Mouse (Mus musculus) MEL (cell line): Measurements from ENCODE around the gene Xbp1. TPM values are rescaled to one million over a fixed set of nuclear protein-coding genes. Genes with fewer than 3 reads are reported as not detected.

Experiments used
- CHD1 ChIP-seq: IDR thresholded peaks from 2 replicates; pipeline ENCODE4 v1.6.1; 2012; ENCODE audit warnings: low read depth, mild to moderate bottlenecking, inconsistent platforms, low read length, improper control_type of control experiment
- TAL1 ChIP-seq: IDR thresholded peaks from 2 replicates; pipeline ENCODE4 v1.6.1; 2012; ENCODE audit warnings: mild to moderate bottlenecking, inconsistent platforms, low read length, moderate library complexity, mixed read lengths
- polyA plus RNA-seq, 2 experiments: library from polyadenylated mRNA; stranded (reverse) in 1 of 2; unstranded in 1 of 2; fragments of >175 nt in 1 of 2; fragments of >200 nt in 1 of 2; gene quantifications; 2 replicates each; pipeline versions ENCODE4 v1.2.1 to v1.2.4; 2012; ENCODE audit warnings: low replicate concordance in 2 of 2, low read depth in 1 of 2; ENCODE audit not compliant: insufficient read length in 2 of 2, insufficient read depth in 1 of 2, missing spikeins in 1 of 2
- total RNA-seq: library from RNA; depleted of rRNA; stranded (reverse); fragments of 300-350 nt; gene quantifications from 2 replicates; pipeline ENCODE4 v1.2.3, GENCODE M21; 2012; rRNA removed

Gene Xbp1
- total and polyA plus RNA-seq, 3 experiments: 81.8 to 101 TPM; not detected in 1

GRCm38 (mm10) chr11:5575046-5575445, 54.6 kb downstream of the Xbp1 start (continued):
- TF ChIP-seq TAL1: peak; percentile 65
- TF ChIP-seq CHD1: no peak; the same call in 1 of the 2 replicates
- TF ChIP-seq, all 39 proteins: peak for 16

Other genes with a start within 250 kb of the Xbp1 start
- gene Znrf3, start 75.8 kb upstream of the Xbp1 start, total RNA-seq: 8.2 and 9.2 TPM in 2 replicates
- gene Znrf3, start 75.8 kb upstream of the Xbp1 start, polyA plus RNA-seq: 1 to 10 TPM in 1 of 2 experiments, not detected in 1; 9.0 TPM
- 26.3 and 35.4 TPM in 2 replicates for gene Ccdc117, start 21.5 kb downstream of the Xbp1 start, total RNA-seq
- gene Ccdc117, start 21.5 kb downstream of the Xbp1 start, polyA plus RNA-seq: 10 to 100 TPM in 1 of 2 experiments, not detected in 1; 19.4 TPM
- gene Ankrd36, start 49.0 kb downstream of the Xbp1 start, total RNA-seq: 3.4 and 5.2 TPM in 2 replicates
- gene Ankrd36, start 49.0 kb downstream of the Xbp1 start, polyA plus RNA-seq: 1 to 10 TPM in 1 of 2 experiments, not detected in 1; 3.2 TPM
- 159 and 184 TPM in 2 replicates for gene Mrps24, start 195.0 kb downstream of the Xbp1 start, total RNA-seq
- 100 to 1,000 TPM in 1 of 2 experiments, not detected in 1; 163 TPM for gene Mrps24, start 195.0 kb downstream of the Xbp1 start, polyA plus RNA-seq
- 27.8 and 29.2 TPM in 2 replicates for gene Urgcp, start 241.7 kb downstream of the Xbp1 start, total RNA-seq
- gene Urgcp, start 241.7 kb downstream of the Xbp1 start, polyA plus RNA-seq: 10 to 100 TPM; 19.5 to 34.9 TPM